12 mouse cellular contexts compared by ENCODE assay signal in genomic region chr9:32615986-32616385, GRCm38 (mm10). TPM values are rescaled to one million over a fixed set of nuclear protein-coding genes. Genes with fewer than 3 reads are reported as not detected.
DNase-seq lines count a peak whose midpoint lies in the region; ATAC-seq and TF ChIP-seq lines count a peak whose summit lies in the region.
"Had no signal": no experiment of that assay in that cellular context is flagged by ENCODE, and none has a peak within 500 bp of the region (broad histone marks: within the 10 kb centered on the region; RNA-seq: fewer than 3 reads in every experiment).

No protein-coding gene starts in this region.

- peak; percentile 37; the same call in 1 of the 2 replicates for ATAC-seq in embryonic facial prominence, embryonic 14.5 days (ENCODE audit: low read depth)
- peak; percentile 60 for ATAC-seq in monocyte, adult 5-6 weeks (replicated peaks; ENCODE audit: insufficient number of reproducible peaks, low FRiP score, low TSS enrichment, poor library complexity, severe bottlenecking)

- H3K4me1 ChIP-seq in embryonic facial prominence, embryonic 14.5 days (ENCODE audit: control insufficient read depth, insufficient read depth, low read length): no peaks in the 10 kb centered on the region
- peaks cover 8% of the 10 kb centered on the region for H3K4me1 ChIP-seq in embryonic facial prominence, embryonic 10.5 days
- peaks cover 18% of the 10 kb centered on the region for H3K4me1 ChIP-seq in heart, adult 2 months (ENCODE audit: control insufficient read depth, insufficient read depth, low read length)

- H3K4me3 ChIP-seq in embryonic facial prominence, embryonic 14.5 days (ENCODE audit: low read depth, low read length): no peak overlapping the region
- no peak overlapping the region for H3K4me3 ChIP-seq in embryonic facial prominence, embryonic 10.5 days
- no peak overlapping the region for H3K4me3 ChIP-seq in heart, adult 2 months

- H3K9me3 ChIP-seq in embryonic facial prominence, embryonic 14.5 days (ENCODE audit: control insufficient read depth, low read length): no peaks in the 10 kb centered on the region
- no peaks in the 10 kb centered on the region for H3K9me3 ChIP-seq in embryonic facial prominence, embryonic 10.5 days

- no peaks in the 10 kb centered on the region for H3K36me3 ChIP-seq in embryonic facial prominence, embryonic 14.5 days (ENCODE audit: control insufficient read depth, insufficient read depth, low read length)
- no peaks in the 10 kb centered on the region for H3K36me3 ChIP-seq in embryonic facial prominence, embryonic 10.5 days (replicated peaks)
- no peaks in the 10 kb centered on the region; the same call in 1 of the 2 replicates for H3K36me3 ChIP-seq in heart, adult 2 months (ENCODE audit: control insufficient read depth, insufficient read depth, low read length)

- no peaks in the 10 kb centered on the region for H3K79me2 ChIP-seq in heart, adult 2 months (replicated peaks; ENCODE audit: control insufficient read depth, insufficient read depth, low read length)

- no peak for TF ChIP-seq POLR2A in heart, adult 2 months (IDR thresholded peaks at IDR 0.05; ENCODE audit: insufficient read depth, low read depth, low read length)

- 31% methylated on average over 7 of the region's 7 CpGs for WGBS in embryonic facial prominence, embryonic 14.5 days
- WGBS in embryonic facial prominence, embryonic 10.5 days: 39% methylated on average over 7 of the region's 7 CpGs
- 29% methylated on average over 7 of the region's 7 CpGs for WGBS in heart, adult 2 months

- no peaks in the 10 kb centered on the region for H3K27me3 ChIP-seq in embryonic facial prominence, embryonic 14.5 days (replicated peaks; ENCODE audit: control insufficient read depth, insufficient read depth, low read length)
- H3K27me3 ChIP-seq in embryonic facial prominence, embryonic 10.5 days (replicated peaks; ENCODE audit: low read depth, poor library complexity, severe bottlenecking): peaks cover 62% of the 10 kb centered on the region
- no peaks in the 10 kb centered on the region for H3K27me3 ChIP-seq in heart, adult 2 months (ENCODE audit: control insufficient read depth, insufficient read depth, low read length)

- DNase-seq in embryonic facial prominence, embryonic 14.5 days (ENCODE audit: low spot score): peak; percentile 47
- DNase-seq in embryonic facial prominence, embryonic 10.5 days (ENCODE audit: low spot score): no peak
- DNase-seq in spleen, adult 12 weeks (ENCODE audit: low spot score): peak; percentile 32
- no peak for DNase-seq in spleen, postnatal 14 days (ENCODE audit: low spot score in 2 of 2)
- no peak for DNase-seq in right cerebral cortex, adult 2 months (ENCODE audit: low spot score in 2 of 2)
- no peak for DNase-seq in c-Kit-positive CD71-positive TER-119-positive erythroid progenitor cells, embryonic 14.5 days (ENCODE audit: low spot score)
- no peak for DNase-seq in heart, adult 2 months
- DNase-seq: embryo, embryonic 11 days; kidney, postnatal 14 days had no signal

- no peak for TF ChIP-seq EP300 in heart, adult 2 months (IDR thresholded peaks at IDR 0.05; ENCODE audit: insufficient read depth, low read depth, low read length)

- H3K27ac ChIP-seq in embryonic facial prominence, embryonic 14.5 days (replicated peaks; ENCODE audit: low read depth, low read length): no peak overlapping the region
- no peak overlapping the region for H3K27ac ChIP-seq in embryonic facial prominence, embryonic 10.5 days (replicated peaks)
- H3K27ac ChIP-seq in heart, adult 2 months: no peak overlapping the region

- no peak overlapping the region for H3K4me2 ChIP-seq in embryonic facial prominence, embryonic 14.5 days (ENCODE audit: low read depth, low read length)
- H3K4me2 ChIP-seq: heart, embryonic 11.5 days; liver, embryonic 11.5 days had no signal

- no peak overlapping the region for H3K9ac ChIP-seq in embryonic facial prominence, embryonic 14.5 days (ENCODE audit: low read depth, low read length)
- H3K9ac ChIP-seq in heart, adult 2 months (ENCODE audit: low read depth, low read length): no peak overlapping the region

- intact Hi-C loops in heart, adult 2 months (cut with DNase I): no loop called here

- TF ChIP-seq CTCF in heart, adult 2 months (IDR thresholded peaks at IDR 0.05): no peak

RNA-seq across cellular contexts. Expression of gene Ets1, which starts 20.0 kb away (rescaled TPM):
- polyA plus RNA-seq in embryonic facial prominence, embryonic 14.5 days (2014; fragmentation: Nextera tagmentation; extraction: Ambion mirVana): 32.7 and 35.8 TPM in 2 replicates
- 34.0 and 38.6 TPM in 2 replicates for polyA plus RNA-seq in embryonic facial prominence, embryonic 10.5 days (2016; fragmentation: Nextera tagmentation; extraction: Ambion mirVana)
- total RNA-seq in monocyte, adult 5-6 weeks (2017): 274 to 532 TPM (median 291 TPM) in 3 replicates
- 10 to 100 TPM; 40.7 to 48.7 TPM for total RNA-seq in heart, adult 2 months (2021)
- 22.6 and 39.6 TPM in 2 replicates for polyA plus RNA-seq in heart, adult 2 months (2012; rRNA removed)

Comparison
In these comparisons a context has a peak if more than half of its experiments do, and no peak if none do; other contexts are left out.
1. DNase-seq: peak in embryonic facial prominence, embryonic 14.5 days (single experiment) and spleen, adult 12 weeks (single experiment); none in embryonic facial prominence, embryonic 10.5 days (single experiment), spleen, postnatal 14 days (0 of 2), right cerebral cortex, adult 2 months (0 of 2), c-Kit-positive CD71-positive TER-119-positive erythroid progenitor cells, embryonic 14.5 days (single experiment) and heart, adult 2 months (0 of 2).